Mouse (Mus musculus) heart, embryonic 11.5 days (tissue): Measurements from ENCODE around the gene Cdc42ep3. TPM values are rescaled to one million over a fixed set of nuclear protein-coding genes. Genes with fewer than 3 reads are reported as not detected.

Source experiments
- ATAC-seq: fragments of 200-750 bp; cut with Nextera tagmentation; replicated peaks from 2 replicates; pipeline ENCODE4 v1.8.0; 2017; ENCODE audit warnings: moderate library complexity; ENCODE audit not compliant: insufficient number of reproducible peaks, low FRiP score, low TSS enrichment
- H3K27ac ChIP-seq: fragments of 300-500 bp; sonication (generic); 2 replicates; pipeline ENCODE4 v1.5.1; 2014; ENCODE audit warnings: mild to moderate bottlenecking, low read depth, low read length
- H3K27me3 ChIP-seq: fragments of 300-500 bp; sonication (generic); 2 replicates; pipeline ENCODE4 v1.6.1; 2014; ENCODE audit warnings: mild to moderate bottlenecking, low read length, mixed read lengths; ENCODE audit not compliant: control insufficient read depth, insufficient read depth
- H3K36me3 ChIP-seq: fragments of 300-500 bp; sonication (generic); 2 replicates; pipeline ENCODE4 v1.6.1; 2014; ENCODE audit warnings: mild to moderate bottlenecking, low read length, moderate library complexity, mixed read lengths; ENCODE audit not compliant: control insufficient read depth, insufficient read depth
- H3K4me1 ChIP-seq: fragments of 300-500 bp; sonication (generic); 2 replicates; pipeline ENCODE4 v1.6.1; 2014; ENCODE audit warnings: low read length; ENCODE audit not compliant: control insufficient read depth, insufficient read depth
- H3K4me2 ChIP-seq: fragments of 300-500 bp; sonication (generic); 2 replicates; pipeline ENCODE4 v1.6.1; 2014; ENCODE audit warnings: mild to moderate bottlenecking, moderate library complexity
- H3K4me3 ChIP-seq: fragments of 300-500 bp; sonication (generic); 2 replicates; pipeline ENCODE4 v1.5.1; 2014; ENCODE audit warnings: low read depth, low read length
- H3K9ac ChIP-seq: fragments of 300-500 bp; sonication (generic); 2 replicates; pipeline ENCODE4 v1.6.1; 2014; ENCODE audit warnings: mild to moderate bottlenecking, low read depth, low read length, moderate library complexity
- H3K9me3 ChIP-seq: fragments of 300-500 bp; sonication (generic); replicated peaks from 2 replicates; pipeline ENCODE4 v1.6.1; 2016; ENCODE audit warnings: low read length; ENCODE audit not compliant: control insufficient read depth
- WGBS: fragments of 180-500 bp; shearing (Covaris S2); extraction: QIAGEN DNeasy Blood & Tissue Kit; methylation state at CpG from one replicate; pipeline ENCODE4 v1.1.7; 2014; ENCODE audit not compliant: insufficient replicate concordance; 5-methylcytosine and 5-hydroxymethylcytosine counted together
- polyA plus RNA-seq: library from polyadenylated mRNA; unstranded; fragments of >200 nt; fragmentation: Nextera tagmentation; extraction: Ambion mirVana; gene quantifications from 2 replicates; pipeline ENCODE4 v1.2.1, GENCODE M21; 2014

Cdc42ep3 gene
- 35.0 and 36.0 TPM in 2 replicates for polyA plus RNA-seq

GRCm38 (mm10) chr17:79354444-79355270 is at the start of gene Cdc42ep3:
Gene Cdc42ep3 (minus strand): TSS chr17:79355091.
- Histone ChIP-seq H3K36me3 (no peaks in the 10 kb centered on the region), H3K4me1 (peaks cover 20% of the 10 kb centered on the region), H3K27me3 (no peaks in the 10 kb centered on the region), H3K4me3 (peak within 1 kb of the TSS; percentile 81), H3K9me3 (no peaks in the 10 kb centered on the region), H3K4me2 (peak within 1 kb of the TSS; percentile 100), H3K27ac (peak within 1 kb of the TSS; percentile 74), H3K9ac (peak within 1 kb of the TSS; percentile 88)
- peak; percentile 89 for ATAC-seq
- WGBS: under 1% methylated on average over 66 of the region's 74 CpGs

GRCm38 (mm10) chr17:79400356-79400755 is 45.5 kb upstream of the Cdc42ep3 start:
- Histone ChIP-seq H3K9me3 (no peaks in the 10 kb centered on the region), H3K9ac (no peak overlapping the region), H3K4me1 (peaks cover 5% of the 10 kb centered on the region; the same call in 1 of the 2 replicates), H3K27ac (no peak overlapping the region), H3K27me3 (no peaks in the 10 kb centered on the region), H3K4me3 (no peak overlapping the region), H3K4me2 (no peak overlapping the region), H3K36me3 (no peaks in the 10 kb centered on the region)
- no peak for ATAC-seq
- 58% methylated on average over 2 of the region's 2 CpGs for WGBS

- H3K36me3 ChIP-seq: no peaks in the 10 kb centered on the region
- no peak overlapping the region for H3K9ac ChIP-seq
- no peak overlapping the region for H3K4me2 ChIP-seq
- 75% methylated on average over 3 of the region's 3 CpGs for WGBS
- ATAC-seq: no peak
- no peak overlapping the region for H3K4me3 ChIP-seq
- H3K4me1 ChIP-seq: peaks cover 5% of the 10 kb centered on the region; the same call in 1 of the 2 replicates
- no peak overlapping the region for H3K27ac ChIP-seq
- no peaks in the 10 kb centered on the region for H3K9me3 ChIP-seq
- H3K27me3 ChIP-seq: no peaks in the 10 kb centered on the region
Observed at GRCm38 (mm10) chr17:79398416-79398815, 43.5 kb upstream of the Cdc42ep3 start.

- 77% methylated on average over 5 of the region's 5 CpGs for WGBS
- Histone ChIP-seq H3K4me2 (no peak overlapping the region), H3K9me3 (no peaks in the 10 kb centered on the region), H3K36me3 (no peaks in the 10 kb centered on the region), H3K4me3 (no peak overlapping the region), H3K27ac (no peak overlapping the region), H3K27me3 (no peaks in the 10 kb centered on the region), H3K4me1 (no peaks in the 10 kb centered on the region), H3K9ac (no peak overlapping the region)
- ATAC-seq: no peak
Observed at GRCm38 (mm10) chr17:79394799-79395198, 39.9 kb upstream of the Cdc42ep3 start.

- Histone ChIP-seq H3K4me2 (no peak overlapping the region), H3K27me3 (no peaks in the 10 kb centered on the region), H3K9ac (no peak overlapping the region), H3K36me3 (no peaks in the 10 kb centered on the region), H3K4me3 (no peak overlapping the region), H3K9me3 (no peaks in the 10 kb centered on the region), H3K4me1 (no peaks in the 10 kb centered on the region), H3K27ac (no peak overlapping the region)
- 73% methylated on average over 7 of the region's 7 CpGs for WGBS
- no peak for ATAC-seq
Observed at GRCm38 (mm10) chr17:79393886-79394285, 39.0 kb upstream of the Cdc42ep3 start.

GRCm38 (mm10) chr17:79387465-79388066 is 32.7 kb upstream of the Cdc42ep3 start:
- Histone ChIP-seq H3K4me2 (no peak overlapping the region), H3K27me3 (no peaks in the 10 kb centered on the region), H3K4me1 (no peaks in the 10 kb centered on the region), H3K9ac (no peak overlapping the region), H3K9me3 (no peaks in the 10 kb centered on the region), H3K27ac (no peak overlapping the region), H3K4me3 (no peak overlapping the region), H3K36me3 (no peaks in the 10 kb centered on the region)
- WGBS: 81% methylated on average over 8 of the region's 8 CpGs
- no peak for ATAC-seq

- Histone ChIP-seq H3K27me3 (no peaks in the 10 kb centered on the region), H3K4me3 (no peak overlapping the region), H3K4me2 (no peak overlapping the region), H3K9ac (no peak overlapping the region), H3K36me3 (no peaks in the 10 kb centered on the region), H3K27ac (no peak overlapping the region), H3K9me3 (no peaks in the 10 kb centered on the region), H3K4me1 (0 out of 2 replicates have a peak, but pooled peaks cover 2% of the 10 kb centered on the region)
- WGBS: 73% methylated on average over 3 of the region's 3 CpGs
- no peak for ATAC-seq
Observed at GRCm38 (mm10) chr17:79381485-79381884, 26.6 kb upstream of the Cdc42ep3 start.

- no peak overlapping the region for H3K4me2 ChIP-seq
- no peak for ATAC-seq
- H3K36me3 ChIP-seq: no peaks in the 10 kb centered on the region
- H3K4me1 ChIP-seq: 0 out of 2 replicates have a peak, but pooled peaks cover 2% of the 10 kb centered on the region
- no peak overlapping the region for H3K9ac ChIP-seq
- H3K27me3 ChIP-seq: no peaks in the 10 kb centered on the region
- 60% methylated on average over 5 of the region's 5 CpGs for WGBS
- no peaks in the 10 kb centered on the region for H3K9me3 ChIP-seq
- H3K27ac ChIP-seq: no peak overlapping the region
- no peak overlapping the region for H3K4me3 ChIP-seq
Observed at GRCm38 (mm10) chr17:79379191-79379590, 24.3 kb upstream of the Cdc42ep3 start.
